Mouse (Mus musculus): ENCODE results near the gene H2al1e. TPM values are rescaled to one million over a fixed set of nuclear protein-coding genes. Genes with fewer than 3 reads are reported as not detected.

Gene H2al1e
- polyA plus RNA-seq, 1 experiment from 2014 or later, result not detected

DNA sequence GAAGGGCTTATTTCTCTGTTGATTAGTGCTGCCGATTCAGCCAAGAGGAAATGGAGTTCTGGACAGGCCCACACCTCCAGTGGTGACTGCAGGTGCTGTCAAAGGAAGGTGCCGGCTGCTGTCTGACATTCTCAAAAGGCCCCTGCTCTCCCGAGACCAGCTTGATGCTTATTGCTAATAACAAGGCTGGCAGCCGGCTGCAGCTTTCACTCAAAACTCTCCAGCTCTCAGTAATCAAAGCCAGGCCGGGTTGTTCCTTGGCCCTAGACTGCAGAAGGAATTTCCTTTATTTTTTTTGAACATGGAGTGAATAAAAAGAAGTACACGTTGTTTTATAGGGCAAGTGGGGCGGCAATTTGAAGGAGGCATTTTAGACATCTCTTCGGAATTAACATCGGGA lies 34.0 kb downstream of the H2al1e start:
- Histone ChIP-seq H3K9ac (ENCODE audit: low read depth, low read length) (no peak overlapping the region), H3K4me1 (replicated peaks; ENCODE audit: control insufficient read depth, insufficient read depth, low read length) (no peaks in the 10 kb centered on the region), H3K4me3 (ENCODE audit: low read depth, low read length) (no peak overlapping the region), H3K4me2 (replicated peaks; ENCODE audit: low read depth, low read length) (no peak overlapping the region), H3K36me3 (ENCODE audit: control insufficient read depth, insufficient read depth, low read length) (no peaks in the 10 kb centered on the region), H3K9me3 (ENCODE audit: control insufficient read depth, low read length) (no peaks in the 10 kb centered on the region), H3K27ac (ENCODE audit: low read depth, low read length) (no peak overlapping the region), H3K27me3 (ENCODE audit: control insufficient read depth, insufficient read depth, low read length) (no peaks in the 10 kb centered on the region; the same call in 1 of the 2 replicates)
- DNase-seq (ENCODE audit: low spot score), result peak; percentile 17
- ATAC-seq (ENCODE audit: low FRiP score), result no peak
- 73% methylated on average over 9 of the region's 9 CpGs for WGBS

DNA sequence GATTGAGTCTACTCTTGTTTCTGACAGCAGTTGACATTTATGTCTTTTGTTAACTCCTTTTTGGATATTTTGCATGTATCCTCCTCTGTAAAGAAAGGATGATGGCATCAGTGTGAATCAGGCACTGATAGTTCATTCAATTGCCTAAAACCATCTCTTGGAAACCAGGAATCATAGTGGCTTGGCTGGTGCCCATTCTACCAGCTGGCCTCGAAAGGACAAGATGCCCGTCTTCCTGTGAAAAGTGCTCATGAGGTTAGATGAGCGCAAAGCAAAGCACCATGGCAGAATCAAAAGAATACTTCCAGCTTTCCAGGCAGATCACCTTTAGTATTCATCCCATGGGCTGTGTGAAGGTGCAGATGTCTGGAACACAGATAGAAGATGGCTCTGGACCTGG lies 35.0 kb downstream of the H2al1e start:
- H3K9me3 ChIP-seq (ENCODE audit: control insufficient read depth, low read length), result no peaks in the 10 kb centered on the region
- H3K27ac ChIP-seq (ENCODE audit: low read depth, low read length), result no peak overlapping the region
- no peaks in the 10 kb centered on the region for H3K36me3 ChIP-seq (ENCODE audit: control insufficient read depth, insufficient read depth, low read length)
- H3K9ac ChIP-seq (ENCODE audit: low read depth, low read length), result no peak overlapping the region
- DNase-seq (ENCODE audit: low spot score), result no peak
- H3K4me3 ChIP-seq (ENCODE audit: low read depth, low read length), result no peak overlapping the region
- WGBS, result 97% methylated on average over 3 of the region's 3 CpGs
- ATAC-seq (ENCODE audit: low FRiP score), result no peak
- no peak overlapping the region for H3K4me2 ChIP-seq (replicated peaks; ENCODE audit: low read depth, low read length)
- H3K27me3 ChIP-seq (ENCODE audit: control insufficient read depth, insufficient read depth, low read length), result no peaks in the 10 kb centered on the region; the same call in 1 of the 2 replicates
- no peaks in the 10 kb centered on the region for H3K4me1 ChIP-seq (replicated peaks; ENCODE audit: control insufficient read depth, insufficient read depth, low read length)

DNA sequence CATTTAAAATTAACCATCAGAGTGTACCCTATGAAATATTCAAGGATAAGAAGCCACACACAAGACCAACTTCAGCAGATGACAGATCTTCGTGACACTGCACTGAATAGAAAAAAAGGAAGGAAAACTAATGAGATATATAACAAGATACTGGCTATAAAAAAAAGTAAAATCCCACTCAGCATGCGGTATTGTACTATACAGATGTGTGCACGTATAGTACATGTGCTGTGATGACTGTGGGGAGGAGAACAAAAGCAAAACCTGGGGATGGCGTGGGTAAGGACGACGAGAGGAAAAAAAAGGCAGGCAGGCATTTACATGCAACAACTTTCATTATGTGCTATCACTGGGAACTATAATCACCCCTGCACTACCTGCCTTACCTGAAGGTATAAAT lies 49.1 kb downstream of the H2al1e start:
- H3K9me3 ChIP-seq (ENCODE audit: control insufficient read depth, low read length), result no peaks in the 10 kb centered on the region
- H3K4me3 ChIP-seq (ENCODE audit: low read depth, low read length), result no peak overlapping the region
- no peaks in the 10 kb centered on the region for H3K36me3 ChIP-seq (ENCODE audit: control insufficient read depth, insufficient read depth, low read length)
- no peak for DNase-seq (ENCODE audit: low spot score)
- no peak overlapping the region for H3K4me2 ChIP-seq (replicated peaks; ENCODE audit: low read depth, low read length)
- H3K27ac ChIP-seq (ENCODE audit: low read depth, low read length), result no peak overlapping the region
- no peaks in the 10 kb centered on the region for H3K4me1 ChIP-seq (replicated peaks; ENCODE audit: control insufficient read depth, insufficient read depth, low read length)
- no peak for ATAC-seq (ENCODE audit: low FRiP score)
- WGBS, result 82% methylated on average over 6 of the region's 6 CpGs
- H3K27me3 ChIP-seq (ENCODE audit: control insufficient read depth, insufficient read depth, low read length), result no peaks in the 10 kb centered on the region
- no peak overlapping the region for H3K9ac ChIP-seq (ENCODE audit: low read depth, low read length)

DNA sequence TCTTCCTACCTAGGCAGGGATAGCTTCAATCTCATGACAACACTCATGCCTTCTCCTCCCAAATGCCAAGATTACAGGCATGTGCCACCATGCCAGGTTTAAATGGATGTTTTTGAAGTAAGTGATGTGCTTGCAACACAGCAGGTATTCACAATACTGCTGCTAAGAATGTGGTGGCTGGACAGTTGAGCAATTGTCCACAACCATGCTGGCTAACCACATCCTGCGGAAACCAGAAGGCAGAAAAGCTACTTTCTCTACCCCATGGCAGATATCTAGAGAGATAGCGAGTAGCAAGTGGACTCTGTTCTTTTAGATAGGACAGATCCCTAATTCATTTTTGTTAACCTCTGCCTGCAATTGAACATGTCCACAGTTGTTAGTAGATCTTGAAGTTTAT lies 49.5 kb downstream of the H2al1e start:
- DNase-seq (ENCODE audit: low spot score) (no peak), ATAC-seq (ENCODE audit: low FRiP score) (no peak)
- no peak overlapping the region for H3K9ac ChIP-seq (ENCODE audit: low read depth, low read length)
- H3K27ac ChIP-seq (ENCODE audit: low read depth, low read length), result no peak overlapping the region
- no peak overlapping the region for H3K4me3 ChIP-seq (ENCODE audit: low read depth, low read length)
- no peak overlapping the region for H3K4me2 ChIP-seq (replicated peaks; ENCODE audit: low read depth, low read length)
- H3K27me3 ChIP-seq (ENCODE audit: control insufficient read depth, insufficient read depth, low read length), result no peaks in the 10 kb centered on the region
- 94% methylated on average over 2 of the region's 2 CpGs for WGBS
- H3K9me3 ChIP-seq (ENCODE audit: control insufficient read depth, low read length), result no peaks in the 10 kb centered on the region
- H3K36me3 ChIP-seq (ENCODE audit: control insufficient read depth, insufficient read depth, low read length), result no peaks in the 10 kb centered on the region
- no peaks in the 10 kb centered on the region for H3K4me1 ChIP-seq (replicated peaks; ENCODE audit: control insufficient read depth, insufficient read depth, low read length)

Other genes with a start within 250 kb of the H2al1e start
- not detected in 2 replicates for gene H2al1a, start 12.7 kb upstream of the H2al1e start, polyA plus RNA-seq (2014; fragmentation: Nextera tagmentation; extraction: Ambion mirVana)
- gene H2al1b, start 9.5 kb upstream of the H2al1e start, polyA plus RNA-seq (2014; fragmentation: Nextera tagmentation; extraction: Ambion mirVana), result not detected in 2 replicates
- not detected in 2 replicates for gene H2al1c, start 6.3 kb upstream of the H2al1e start, polyA plus RNA-seq (2014; fragmentation: Nextera tagmentation; extraction: Ambion mirVana)
- not detected in 2 replicates for gene H2al1d, start 3.1 kb upstream of the H2al1e start, polyA plus RNA-seq (2014; fragmentation: Nextera tagmentation; extraction: Ambion mirVana)
- gene H2al1f, start 3.2 kb downstream of the H2al1e start, polyA plus RNA-seq (2014; fragmentation: Nextera tagmentation; extraction: Ambion mirVana), result not detected in 2 replicates
- not detected in 2 replicates for gene H2al1g, start 6.3 kb downstream of the H2al1e start, polyA plus RNA-seq (2014; fragmentation: Nextera tagmentation; extraction: Ambion mirVana)
- gene H2al1h, start 9.6 kb downstream of the H2al1e start, polyA plus RNA-seq (2014; fragmentation: Nextera tagmentation; extraction: Ambion mirVana), result not detected in 2 replicates
- gene H2al1i, start 12.7 kb downstream of the H2al1e start, polyA plus RNA-seq (2014; fragmentation: Nextera tagmentation; extraction: Ambion mirVana), result not detected in 2 replicates
- not detected in 2 replicates for gene H2al1j, start 15.9 kb downstream of the H2al1e start, polyA plus RNA-seq (2014; fragmentation: Nextera tagmentation; extraction: Ambion mirVana)

Data from hindbrain, embryonic 11.5 days (tissue).